In genomic region chr11:54845470-54846442, GRCm38 (mm10) we compare ENCODE assay signal across 14 mouse cellular contexts. TPM values are rescaled to one million over a fixed set of nuclear protein-coding genes. Genes with fewer than 3 reads are reported as not detected.
DNase-seq lines count a peak whose midpoint lies in the region; ATAC-seq and TF ChIP-seq lines count a peak whose summit lies in the region.
"Had no signal": no experiment of that assay in that cellular context is flagged by ENCODE, and none has a peak within 500 bp of the region (broad histone marks: within the 10 kb centered on the region; RNA-seq: fewer than 3 reads in every experiment).

No protein-coding gene starts in this region.

- WGBS in intestine, embryonic 16.5 days = 48% methylated on average over 8 of the region's 8 CpGs
- 53% methylated on average over 8 of the region's 8 CpGs for WGBS in intestine, embryonic 15.5 days
- 77% methylated on average over 8 of the region's 8 CpGs for WGBS in thymus, adult 2 months
- 24% methylated on average over 8 of the region's 8 CpGs for WGBS in hindbrain, embryonic 12.5 days

- H3K9me3 ChIP-seq in intestine, embryonic 16.5 days (ENCODE audit: control insufficient read depth, low read length) = no peaks in the 10 kb centered on the region
- no peaks in the 10 kb centered on the region for H3K9me3 ChIP-seq in intestine, embryonic 15.5 days
- no peaks in the 10 kb centered on the region for H3K9me3 ChIP-seq in hindbrain, embryonic 12.5 days (replicated peaks)
- H3K9me3 ChIP-seq: heart, embryonic 12.5 days had no signal

- H3K36me3 ChIP-seq in intestine, embryonic 16.5 days (ENCODE audit: control insufficient read depth, insufficient read depth, low read length) = no peaks in the 10 kb centered on the region
- no peaks in the 10 kb centered on the region for H3K36me3 ChIP-seq in intestine, embryonic 15.5 days
- H3K36me3 ChIP-seq in thymus, adult 2 months (ENCODE audit: control insufficient read depth, insufficient read depth, low read length) = no peaks in the 10 kb centered on the region
- H3K36me3 ChIP-seq in hindbrain, embryonic 12.5 days = no peaks in the 10 kb centered on the region

- no peak overlapping the region for H3K27ac ChIP-seq in intestine, embryonic 16.5 days (ENCODE audit: low read length)
- H3K27ac ChIP-seq in intestine, embryonic 15.5 days = no peak overlapping the region
- peak overlapping the region; percentile 91 for H3K27ac ChIP-seq in thymus, adult 2 months (ENCODE audit: control insufficient read depth, insufficient read depth, low read length)
- H3K27ac ChIP-seq in hindbrain, embryonic 12.5 days = peak overlapping the region; percentile 77

- H3K4me2 ChIP-seq in intestine, embryonic 16.5 days (ENCODE audit: low read depth, low read length) = no peak overlapping the region
- no peak overlapping the region for H3K4me2 ChIP-seq in intestine, embryonic 15.5 days (replicated peaks)
- H3K4me2 ChIP-seq in hindbrain, embryonic 12.5 days (replicated peaks) = no peak overlapping the region
- H3K4me2 ChIP-seq: heart, embryonic 12.5 days; lung, embryonic 14.5 days had no signal

- no peaks in the 10 kb centered on the region for H3K4me1 ChIP-seq in intestine, embryonic 16.5 days (ENCODE audit: control insufficient read depth, insufficient read depth, low read length)
- no peaks in the 10 kb centered on the region for H3K4me1 ChIP-seq in intestine, embryonic 15.5 days (replicated peaks)
- H3K4me1 ChIP-seq in thymus, adult 2 months (replicated peaks; ENCODE audit: control insufficient read depth, insufficient read depth, low read length) = peaks cover 25% of the 10 kb centered on the region
- H3K4me1 ChIP-seq in hindbrain, embryonic 12.5 days = peaks cover 13% of the 10 kb centered on the region

- H3K9ac ChIP-seq in intestine, embryonic 16.5 days (ENCODE audit: low read depth, low read length) = 0 out of 2 replicates have a peak overlapping the region, but pooled peaks have one; percentile 30
- H3K9ac ChIP-seq in intestine, embryonic 15.5 days = no peak overlapping the region
- H3K9ac ChIP-seq in hindbrain, embryonic 12.5 days = no peak overlapping the region
- H3K9ac ChIP-seq: heart, embryonic 12.5 days; lung, embryonic 14.5 days had no signal

- no peak overlapping the region for H3K4me3 ChIP-seq in intestine, embryonic 16.5 days (ENCODE audit: low read length)
- no peak overlapping the region for H3K4me3 ChIP-seq in intestine, embryonic 15.5 days (replicated peaks)
- H3K4me3 ChIP-seq in thymus, adult 2 months (ENCODE audit: control insufficient read depth, insufficient read depth, low read length) = no peak overlapping the region
- H3K4me3 ChIP-seq in hindbrain, embryonic 12.5 days = no peak overlapping the region
- H3K4me3 ChIP-seq: erythroblast, embryonic 14.5 days; heart, embryonic 12.5 days had no signal

- DNase-seq in thymus, adult 2 months = no peak
- DNase-seq in thymus, postnatal 14 days = no peak
- DNase-seq in telencephalon, adult 2 months (ENCODE audit: low read depth, low spot score) = peak; percentile 79
- no peak for DNase-seq in B cell, adult 2 months
- no peak for DNase-seq in testis, postnatal 14 days (ENCODE audit: low spot score)
- DNase-seq: kidney, adult 11 months; lung, embryonic 14.5 days; spleen, adult 18-20 months had no signal

- H3K27me3 ChIP-seq in intestine, embryonic 16.5 days (replicated peaks; ENCODE audit: control insufficient read depth, insufficient read depth, low read length) = no peaks in the 10 kb centered on the region
- H3K27me3 ChIP-seq in intestine, embryonic 15.5 days (replicated peaks) = no peaks in the 10 kb centered on the region
- H3K27me3 ChIP-seq in thymus, adult 2 months (ENCODE audit: control insufficient read depth, insufficient read depth, low read length) = no peaks in the 10 kb centered on the region
- no peaks in the 10 kb centered on the region for H3K27me3 ChIP-seq in hindbrain, embryonic 12.5 days
- H3K27me3 ChIP-seq: CH12.LX; heart, embryonic 12.5 days had no signal

- no peak for ATAC-seq in intestine, embryonic 16.5 days
- ATAC-seq in intestine, embryonic 15.5 days = no peak
- peak; percentile 81 for ATAC-seq in hindbrain, embryonic 12.5 days (ENCODE audit: low FRiP score)

- no peak for TF ChIP-seq POLR2A in thymus, adult 2 months (IDR thresholded peaks at IDR 0.05; ENCODE audit: control insufficient read depth, extremely low read depth, insufficient read depth, low read length, poor library complexity)

- no peak for TF ChIP-seq CTCF in thymus, adult 2 months (IDR thresholded peaks at IDR 0.05; ENCODE audit: borderline replicate concordance, control insufficient read depth, extremely low read depth, insufficient read depth, low read length, poor library complexity)

RNA-seq across cellular contexts. Expression of gene Lyrm7, which starts 15.0 kb away (rescaled TPM):
- 9.7 and 12.7 TPM in 2 replicates for polyA plus RNA-seq in intestine, embryonic 16.5 days (2015; fragmentation: Nextera tagmentation; extraction: Ambion mirVana)
- 8.9 and 9.4 TPM in 2 replicates for polyA plus RNA-seq in intestine, embryonic 15.5 days (2015; fragmentation: Nextera tagmentation; extraction: Ambion mirVana)
- polyA plus RNA-seq in thymus, adult 2 months (2012; rRNA removed) = 2.9 and 3.5 TPM in 2 replicates
- 5.5 and 10.8 TPM in 2 replicates for polyA plus RNA-seq in hindbrain, embryonic 12.5 days (2016; fragmentation: Nextera tagmentation; extraction: Ambion mirVana)
- polyA plus RNA-seq: erythroblast, embryonic 14.5 days had no signal

RNA-seq across cellular contexts. Expression of gene Hint1, which starts 20.4 kb away (rescaled TPM):
- 674 and 732 TPM in 2 replicates for polyA plus RNA-seq in intestine, embryonic 16.5 days (2015; fragmentation: Nextera tagmentation; extraction: Ambion mirVana)
- polyA plus RNA-seq in intestine, embryonic 15.5 days (2015; fragmentation: Nextera tagmentation; extraction: Ambion mirVana) = 705 and 851 TPM in 2 replicates
- 322 and 336 TPM in 2 replicates for polyA plus RNA-seq in thymus, adult 2 months (2012; rRNA removed)
- 642 and 656 TPM in 2 replicates for polyA plus RNA-seq in hindbrain, embryonic 12.5 days (2016; fragmentation: Nextera tagmentation; extraction: Ambion mirVana)

RNA-seq across cellular contexts. Expression of gene Gpx3, which starts 56.5 kb away (rescaled TPM):
- polyA plus RNA-seq in intestine, embryonic 16.5 days (2015; fragmentation: Nextera tagmentation; extraction: Ambion mirVana) = 511 and 784 TPM in 2 replicates
- 308 and 352 TPM in 2 replicates for polyA plus RNA-seq in intestine, embryonic 15.5 days (2015; fragmentation: Nextera tagmentation; extraction: Ambion mirVana)
- polyA plus RNA-seq in thymus, adult 2 months (2012; rRNA removed) = 120 and 133 TPM in 2 replicates
- polyA plus RNA-seq in hindbrain, embryonic 12.5 days (2016; fragmentation: Nextera tagmentation; extraction: Ambion mirVana) = 67.5 and 68.6 TPM in 2 replicates

RNA-seq across cellular contexts. Expression of gene Cdc42se2, which starts 58.3 kb away (rescaled TPM):
- polyA plus RNA-seq in intestine, embryonic 16.5 days (2015; fragmentation: Nextera tagmentation; extraction: Ambion mirVana) = 70.0 and 72.9 TPM in 2 replicates
- polyA plus RNA-seq in intestine, embryonic 15.5 days (2015; fragmentation: Nextera tagmentation; extraction: Ambion mirVana) = 70.6 and 72.5 TPM in 2 replicates
- 122 and 127 TPM in 2 replicates for polyA plus RNA-seq in thymus, adult 2 months (2012; rRNA removed)
- polyA plus RNA-seq in hindbrain, embryonic 12.5 days (2016; fragmentation: Nextera tagmentation; extraction: Ambion mirVana) = 198 and 205 TPM in 2 replicates

Comparison
In these comparisons a context has a peak if more than half of its experiments do, and no peak if none do; other contexts are left out.
1. H3K27ac ChIP-seq: peak in thymus, adult 2 months (single experiment) and hindbrain, embryonic 12.5 days (single experiment); none in intestine, embryonic 16.5 days (single experiment) and intestine, embryonic 15.5 days (single experiment).